Mouse (Mus musculus) neural tube, embryonic 11.5 days (tissue): ENCODE measurements at regions not wholly inside any gene's neighbourhood (a gene's known extent, or its start where the extent isn't known, plus 50 kb on each side); places are given as distances from the start of the nearest gene placed in this dataset.
A peak's percentile ranks its signal among the peaks of the same experiment; 100 is the strongest.

Source experiments
- ATAC-seq: fragments of 200-750 bp; cut with Nextera tagmentation; 2 replicates; pipeline ENCODE4 v1.8.0; 2017; ENCODE audit warnings: moderate number of reproducible peaks, mild to moderate bottlenecking, moderate TSS enrichment, moderate library complexity; ENCODE audit not compliant: insufficient read depth, low FRiP score, low TSS enrichment
- DNase-seq: peaks from one replicate; pipeline ENCODE4 v3.0.0-alpha.2; 2015; ENCODE audit warnings: low spot score
- H3K27ac ChIP-seq: fragments of 300-500 bp; sonication (generic); 2 replicates; pipeline ENCODE4 v1.5.1; 2014; ENCODE audit warnings: low read depth, mild to moderate bottlenecking, low read length
- H3K27me3 ChIP-seq: fragments of 300-500 bp; sonication (generic); 2 replicates; pipeline ENCODE4 v1.6.1; 2014; ENCODE audit warnings: mild to moderate bottlenecking, low read length, mixed read lengths; ENCODE audit not compliant: control insufficient read depth, insufficient read depth
- H3K36me3 ChIP-seq: fragments of 300-500 bp; sonication (generic); 2 replicates; pipeline ENCODE4 v1.6.1; 2014; ENCODE audit warnings: mild to moderate bottlenecking, low read length, moderate library complexity, mixed read lengths; ENCODE audit not compliant: control insufficient read depth, insufficient read depth
- H3K4me1 ChIP-seq: fragments of 300-500 bp; sonication (generic); 2 replicates; pipeline ENCODE4 v1.6.1; 2014; ENCODE audit warnings: low read length, mixed read lengths; ENCODE audit not compliant: control insufficient read depth, insufficient read depth
- H3K4me2 ChIP-seq: fragments of 300-500 bp; sonication (generic); 2 replicates; pipeline ENCODE4 v1.6.1; 2014; ENCODE audit warnings: low read depth, mild to moderate bottlenecking, moderate library complexity
- H3K4me3 ChIP-seq: fragments of 300-500 bp; sonication (generic); 2 replicates; pipeline ENCODE4 v1.5.1; 2014; ENCODE audit warnings: low read depth, low read length
- H3K9ac ChIP-seq: fragments of 300-500 bp; sonication (generic); 2 replicates; pipeline ENCODE4 v1.6.1; 2014; ENCODE audit warnings: mild to moderate bottlenecking, low read length
- H3K9me3 ChIP-seq: fragments of 300-500 bp; sonication (generic); 2 replicates; pipeline ENCODE4 v1.6.1; 2016; ENCODE audit warnings: low read length; ENCODE audit not compliant: control insufficient read depth
- WGBS: fragments of 180-500 bp; shearing (Covaris S2); extraction: QIAGEN DNeasy Blood & Tissue Kit; methylation state at CpG from one replicate; pipeline ENCODE4 v1.1.7; 2014; 5-methylcytosine and 5-hydroxymethylcytosine counted together

GRCm38 (mm10) chr3:147458115-147458514 is 605.9 kb downstream of the Ttll7 start:
- no peak overlapping the region for H3K4me2 ChIP-seq
- H3K4me1 ChIP-seq, result no peaks in the 10 kb centered on the region
- H3K9ac ChIP-seq, result no peak overlapping the region
- no peak overlapping the region for H3K27ac ChIP-seq
- H3K9me3 ChIP-seq, result no peaks in the 10 kb centered on the region
- H3K36me3 ChIP-seq, result no peaks in the 10 kb centered on the region
- no peak for ATAC-seq
- no peaks in the 10 kb centered on the region for H3K27me3 ChIP-seq
- no peak overlapping the region for H3K4me3 ChIP-seq
- peak; percentile 21 for DNase-seq
- 40% methylated on average over 4 of the region's 4 CpGs for WGBS

GRCm38 (mm10) chr3:147479890-147480289 is 627.7 kb downstream of the Ttll7 start:
- Histone ChIP-seq H3K27ac (no peak overlapping the region), H3K9me3 (no peaks in the 10 kb centered on the region), H3K36me3 (no peaks in the 10 kb centered on the region), H3K9ac (no peak overlapping the region), H3K4me1 (no peaks in the 10 kb centered on the region), H3K27me3 (no peaks in the 10 kb centered on the region), H3K4me3 (no peak overlapping the region), H3K4me2 (no peak overlapping the region)
- DNase-seq (no peak), ATAC-seq (no peak)
- WGBS, result 90% methylated on average over 1 of the region's 1 CpGs
